Mouse (Mus musculus): ENCODE data around the gene Zfp963.
A peak's percentile ranks its signal among the peaks of the same experiment; 100 is the strongest.

Gene Zfp963

GRCm38 (mm10) chr8:69749544-69750454 lies at the start of gene Zfp963:
Zfp963 (minus strand) TSS chr8:69749970.
- peak; percentile 97 for DNase-seq

- DNase-seq = no peak
Observed at GRCm38 (mm10) chr8:69799261-69799660, 49.5 kb upstream of the Zfp963 start.

- DNase-seq = no peak
Observed at GRCm38 (mm10) chr8:69797661-69798060, 47.9 kb upstream of the Zfp963 start.

GRCm38 (mm10) chr8:69796721-69797345 lies 47.1 kb upstream of the Zfp963 start:
- no peak for DNase-seq

- DNase-seq = no peak
Observed at GRCm38 (mm10) chr8:69794901-69795300, 45.1 kb upstream of the Zfp963 start.

- no peak for DNase-seq
Observed at GRCm38 (mm10) chr8:69794096-69794495, 44.3 kb upstream of the Zfp963 start.

- DNase-seq = no peak
Observed at GRCm38 (mm10) chr8:69793666-69794065, 43.9 kb upstream of the Zfp963 start.

- no peak for DNase-seq
Observed at GRCm38 (mm10) chr8:69791415-69792068, 41.8 kb upstream of the Zfp963 start.

- DNase-seq = peak; percentile 86
Observed at GRCm38 (mm10) chr8:69790773-69791367, 41.1 kb upstream of the Zfp963 start, which contains the start of the genes Atp13a1 and Zfp866. Atp13a1 (plus strand) TSS chr8:69791163. Zfp866 (minus strand) TSS chr8:69791178.

- DNase-seq = no peak
Observed at GRCm38 (mm10) chr8:69790364-69790763, 40.6 kb upstream of the Zfp963 start.

- no peak for DNase-seq
Observed at GRCm38 (mm10) chr8:69789731-69790130, 40.0 kb upstream of the Zfp963 start.

GRCm38 (mm10) chr8:69789105-69789504 lies 39.3 kb upstream of the Zfp963 start:
- no peak for DNase-seq

- no peak for DNase-seq
Observed at GRCm38 (mm10) chr8:69777111-69777510, 27.3 kb upstream of the Zfp963 start.

GRCm38 (mm10) chr8:69775149-69775534 lies 25.4 kb upstream of the Zfp963 start:
- DNase-seq = no peak

GRCm38 (mm10) chr8:69774503-69775148 lies 24.9 kb upstream of the Zfp963 start, which contains the start of gene Gm20422:
Gm20422 (minus strand) TSS chr8:69774886.
- peak; percentile 87 for DNase-seq

GRCm38 (mm10) chr8:69772106-69772505 lies 22.3 kb upstream of the Zfp963 start:
- no peak for DNase-seq

GRCm38 (mm10) chr8:69771221-69771620 lies 21.5 kb upstream of the Zfp963 start:
- no peak for DNase-seq

- no peak for DNase-seq
Observed at GRCm38 (mm10) chr8:69761814-69762445, 12.2 kb upstream of the Zfp963 start.

GRCm38 (mm10) chr8:69758316-69758715 lies 8.5 kb upstream of the Zfp963 start:
- no peak for DNase-seq

- DNase-seq = no peak
Observed at GRCm38 (mm10) chr8:69752437-69752836, 2.7 kb upstream of the Zfp963 start.

- DNase-seq = no peak
Observed at GRCm38 (mm10) chr8:69741231-69741630, 8.5 kb downstream of the Zfp963 start.

GRCm38 (mm10) chr8:69740763-69741162 lies 9.0 kb downstream of the Zfp963 start:
- DNase-seq = no peak

Measured in cerebellum, adult 8-10 months (tissue).